Mouse (Mus musculus) kidney, adult 18-20 months (tissue): Measurements from ENCODE around the gene Gm20661.

Experiments used
- DNase-seq: peaks from one replicate; pipeline ENCODE4 v3.0.0; 2021

Gene Gm20661

DNA sequence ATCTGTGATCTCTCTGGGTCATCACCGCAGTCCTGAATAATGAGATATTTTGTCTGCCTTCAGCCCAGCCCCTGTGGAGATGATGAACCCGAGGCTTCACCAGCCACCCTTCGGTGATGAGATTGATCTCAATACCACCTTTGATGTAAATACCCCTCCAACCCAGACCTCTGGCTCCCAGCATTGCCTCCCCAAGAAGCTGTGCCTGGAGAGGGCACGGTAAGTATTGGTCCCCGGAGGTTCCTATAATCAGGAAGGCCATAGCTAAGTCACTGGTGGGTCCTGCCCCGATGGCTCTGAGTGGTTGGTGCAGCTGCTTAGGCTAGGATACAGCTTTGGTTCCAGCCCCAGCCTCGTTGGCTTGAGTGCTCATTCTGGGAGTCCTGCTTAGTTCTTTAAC lies 14.3 kb upstream of the Gm20661 start:
- DNase-seq, result no peak

- DNase-seq, result no peak
Measured at GRCm38 (mm10) chr9:107970311-107970710, 12.5 kb upstream of the Gm20661 start.

- DNase-seq, result peak; percentile 16
Measured at GRCm38 (mm10) chr9:107971690-107972541, 10.9 kb upstream of the Gm20661 start.

DNA sequence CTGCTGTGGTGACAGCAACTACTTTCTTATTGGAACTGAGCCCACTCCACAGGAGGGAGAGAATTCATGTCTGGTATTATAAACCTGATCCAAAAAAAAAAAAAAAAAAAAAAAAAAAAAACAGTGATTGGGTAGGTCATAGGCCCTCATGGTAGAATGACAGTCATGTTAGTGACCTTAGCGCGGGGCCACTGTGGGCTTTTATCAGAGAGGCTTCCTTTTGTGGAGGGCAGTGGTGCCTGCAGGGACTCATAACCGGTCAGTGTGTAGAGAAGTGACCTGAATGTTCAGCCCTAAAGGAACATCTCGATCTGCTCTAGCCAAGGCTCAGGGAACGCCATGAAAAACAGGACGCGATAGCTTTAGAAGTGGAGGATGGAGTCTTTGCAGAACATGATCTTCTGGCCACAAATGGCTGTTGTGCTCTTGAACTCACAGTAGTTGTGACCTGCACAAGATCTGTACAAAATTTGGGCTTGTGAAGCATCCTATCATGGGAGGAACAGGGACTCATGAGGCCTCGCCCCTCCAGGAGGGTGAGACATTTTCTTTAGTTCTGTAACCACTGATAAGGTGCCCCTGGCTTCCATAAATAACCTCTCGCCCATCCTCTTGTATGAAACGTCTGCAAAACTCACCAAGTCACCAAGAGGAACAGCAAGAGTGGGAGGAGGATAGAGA lies 8.2 kb upstream of the Gm20661 start:
- no peak for DNase-seq

DNA sequence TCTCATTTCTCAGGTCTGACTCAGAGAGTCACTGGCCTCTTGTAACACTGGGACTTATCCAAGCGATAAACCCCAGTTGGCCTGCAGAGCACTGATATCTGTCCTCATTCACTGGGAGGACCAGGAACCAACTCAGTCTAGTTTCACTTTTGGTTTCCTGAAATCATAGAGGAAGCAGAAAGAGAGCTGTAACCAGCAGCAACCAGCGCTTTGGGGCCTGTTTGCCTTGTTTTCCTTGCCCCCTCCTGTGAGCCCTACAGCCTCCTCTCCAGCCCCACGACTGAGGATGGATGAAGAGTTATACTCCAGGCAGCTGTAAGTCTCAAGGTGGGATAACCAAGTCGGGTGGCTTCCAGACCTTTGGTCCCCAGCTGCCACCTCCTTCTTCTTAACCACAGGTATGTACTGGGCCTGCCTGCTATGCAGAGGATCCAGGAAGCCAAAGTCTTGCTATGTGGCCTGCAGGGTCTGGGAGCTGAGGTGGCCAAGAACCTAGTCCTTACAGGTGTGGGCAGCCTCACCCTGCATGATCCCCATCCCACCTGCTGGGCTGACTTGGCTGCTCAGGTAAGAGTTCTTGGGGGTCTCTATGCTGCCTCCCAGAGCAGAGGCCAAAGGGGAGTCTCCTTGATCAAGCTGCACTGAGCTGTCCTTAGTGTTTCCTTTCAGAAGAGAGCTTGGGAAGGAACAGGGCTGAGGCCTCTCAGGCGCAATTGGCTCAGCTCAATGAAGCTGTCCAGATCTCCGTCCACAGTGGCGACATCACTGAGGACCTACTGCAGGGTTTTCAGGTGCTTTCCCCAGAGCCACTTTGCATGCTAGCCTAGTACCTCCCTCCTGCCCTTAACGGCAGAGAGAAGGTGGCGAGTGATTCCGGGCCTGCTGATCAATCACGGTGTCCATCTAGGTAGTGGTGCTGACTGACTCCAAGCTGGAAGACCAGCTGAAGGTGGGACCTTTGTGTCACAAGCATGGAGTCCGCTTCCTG lies 7.2 kb upstream of the Gm20661 start, which contains the start of gene Uba7:
Gene Uba7, plus strand, starts transcription at position 107 of the 988 bp plus-strand sequence.
- DNase-seq, result peak; percentile 28

DNA sequence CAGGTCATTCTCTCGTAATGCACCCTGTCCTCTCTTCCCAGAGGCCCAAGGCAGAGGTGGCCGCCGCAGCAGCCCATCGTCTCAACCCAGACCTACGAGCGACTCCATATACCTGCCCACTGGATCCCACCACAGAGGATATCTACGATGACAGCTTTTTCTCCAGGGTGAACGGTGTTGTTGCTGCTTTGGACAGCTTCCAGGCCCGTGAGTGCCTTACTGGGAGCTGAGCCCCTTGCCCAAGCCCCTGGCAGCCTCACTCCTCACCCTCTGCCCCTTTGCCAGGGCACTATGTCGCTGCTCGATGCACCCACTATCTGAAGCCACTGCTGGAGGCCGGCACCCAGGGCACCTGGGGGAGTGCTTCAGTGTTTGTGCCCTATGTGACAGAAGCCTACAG lies 4.0 kb upstream of the Gm20661 start:
- DNase-seq, result no peak

- no peak for DNase-seq
Measured at GRCm38 (mm10) chr9:107981684-107982605, 913 bp upstream of the Gm20661 start.

DNA sequence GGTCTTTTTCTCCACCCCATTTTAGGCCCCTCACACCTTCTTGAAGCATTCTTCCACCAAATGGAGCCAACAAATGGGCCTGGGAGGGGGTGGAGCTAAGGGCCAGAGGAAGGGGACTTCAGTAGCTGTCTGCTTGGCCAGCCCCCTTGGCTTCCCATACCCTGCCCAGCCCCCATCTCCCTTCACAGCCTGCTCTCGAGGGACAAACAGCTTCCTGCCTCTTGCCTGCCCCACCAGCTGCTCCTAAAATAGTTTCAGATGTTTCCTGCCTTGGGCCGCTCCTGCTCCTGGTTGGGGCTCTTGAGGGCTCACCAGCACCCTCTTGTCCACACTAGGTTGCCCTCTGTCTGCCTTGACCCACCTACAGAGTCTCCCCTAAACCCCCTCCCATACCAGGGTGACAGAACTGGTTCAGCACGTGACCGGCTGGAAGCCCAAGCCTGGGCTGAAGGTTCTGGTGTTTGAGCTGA lies 598 bp downstream of the Gm20661 start:
- peak; percentile 75 for DNase-seq

DNA sequence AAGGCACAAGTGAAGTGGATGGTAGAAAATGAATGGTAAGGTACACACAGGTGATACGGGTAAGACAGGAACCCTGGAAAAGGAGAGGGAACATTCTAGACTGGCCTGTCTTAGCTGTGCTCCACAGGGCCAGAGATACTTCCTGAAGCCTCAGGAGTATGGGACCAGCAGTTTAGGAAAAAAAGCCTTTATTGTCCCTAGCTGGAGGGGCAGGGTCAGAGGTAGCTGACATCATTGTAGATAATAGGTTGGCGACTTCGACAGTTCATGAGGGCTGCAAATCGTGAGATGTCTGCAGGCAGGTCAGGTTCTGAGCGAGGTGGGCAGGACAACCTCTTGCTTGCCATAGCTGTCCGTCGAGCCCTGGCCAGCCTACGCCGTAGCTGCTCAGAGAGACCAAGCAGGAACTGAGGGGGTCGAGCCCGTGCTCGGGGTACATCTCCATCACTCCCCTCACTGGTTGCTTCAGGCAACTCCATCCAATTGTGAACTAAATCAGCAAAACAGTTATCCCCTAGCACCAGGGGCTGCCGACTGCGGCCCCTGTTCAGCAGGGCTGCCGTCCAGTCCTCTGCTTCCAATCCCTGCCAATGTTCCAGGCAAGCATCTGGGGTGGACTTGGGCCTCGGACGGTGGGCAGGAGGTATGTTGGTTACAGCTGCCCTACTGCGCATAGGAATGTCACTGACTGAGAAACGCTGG lies 1.3 kb downstream of the Gm20661 start:
- DNase-seq, result peak; percentile 13

GRCm38 (mm10) chr9:107984754-107985055 lies 1.8 kb downstream of the Gm20661 start:
- no peak for DNase-seq

GRCm38 (mm10) chr9:107985131-107986119 lies 2.6 kb downstream of the Gm20661 start, which contains the start of gene Inka1:
Gene Inka1 (minus strand): TSS chr9:107985879.
- DNase-seq, result peak; percentile 91

DNA sequence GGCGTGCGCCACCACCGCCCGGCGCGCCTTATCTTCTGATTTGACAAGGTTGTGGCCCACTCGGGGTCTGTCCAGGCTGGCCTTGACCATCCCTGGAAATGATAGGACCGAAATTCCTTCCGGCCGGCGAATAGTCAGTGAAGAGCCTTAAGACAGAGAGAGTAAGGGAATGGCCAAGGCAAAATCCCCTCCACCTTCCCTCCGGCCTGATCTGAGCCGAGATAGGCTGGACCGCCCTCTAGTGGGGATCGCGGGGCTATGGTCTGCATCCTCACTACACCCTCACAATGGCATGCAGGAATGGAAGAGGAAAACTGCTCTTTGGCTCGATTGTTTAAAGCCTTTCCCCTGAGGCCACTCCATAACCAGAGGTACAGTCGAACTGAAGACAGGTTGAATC lies 3.5 kb downstream of the Gm20661 start:
- DNase-seq, result peak; percentile 82

DNA sequence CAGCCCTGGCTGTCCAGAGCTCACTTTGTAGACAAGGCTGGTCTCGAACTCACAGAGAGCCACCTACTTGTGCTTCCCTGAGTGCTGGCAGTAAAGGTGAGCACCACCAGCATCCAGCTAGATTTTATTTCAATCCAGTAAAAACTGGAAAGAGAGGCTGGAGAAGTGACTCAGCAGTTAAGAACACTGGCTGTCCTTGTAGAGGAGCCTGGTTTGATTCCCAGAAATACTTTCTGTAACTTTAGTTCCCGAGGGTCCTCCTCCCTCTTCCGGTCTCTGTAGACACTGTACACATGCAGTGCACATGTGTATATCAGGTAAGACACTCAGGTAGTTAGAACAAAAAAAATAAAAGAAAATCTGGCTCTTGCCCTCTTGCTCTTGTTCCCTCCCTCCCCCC lies 5.1 kb downstream of the Gm20661 start:
- DNase-seq, result no peak

DNA sequence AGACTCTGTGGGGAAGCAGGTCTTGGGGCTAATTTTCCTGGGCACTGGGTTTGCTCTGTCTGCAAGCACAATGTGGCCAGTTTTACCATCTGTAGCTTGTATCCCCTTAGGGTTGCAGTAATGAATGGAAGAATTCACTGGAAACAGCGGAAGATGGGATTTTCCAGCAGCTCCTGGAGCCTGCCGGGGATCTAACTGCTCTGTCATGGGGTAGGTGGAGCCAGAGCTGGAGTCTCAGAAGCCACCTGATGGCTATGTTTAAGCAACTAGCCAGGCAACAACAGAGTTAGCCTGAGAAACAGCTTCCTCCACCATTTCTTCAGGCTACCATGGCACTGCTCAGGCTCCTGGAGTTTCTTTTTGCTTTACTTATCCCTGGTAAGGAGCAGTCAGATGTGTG lies 9.3 kb downstream of the Gm20661 start, which contains the start of gene Cdhr4:
Gene Cdhr4, plus strand, starts transcription at position 301 of the 400 bp plus-strand sequence.
- DNase-seq, result no peak

DNA sequence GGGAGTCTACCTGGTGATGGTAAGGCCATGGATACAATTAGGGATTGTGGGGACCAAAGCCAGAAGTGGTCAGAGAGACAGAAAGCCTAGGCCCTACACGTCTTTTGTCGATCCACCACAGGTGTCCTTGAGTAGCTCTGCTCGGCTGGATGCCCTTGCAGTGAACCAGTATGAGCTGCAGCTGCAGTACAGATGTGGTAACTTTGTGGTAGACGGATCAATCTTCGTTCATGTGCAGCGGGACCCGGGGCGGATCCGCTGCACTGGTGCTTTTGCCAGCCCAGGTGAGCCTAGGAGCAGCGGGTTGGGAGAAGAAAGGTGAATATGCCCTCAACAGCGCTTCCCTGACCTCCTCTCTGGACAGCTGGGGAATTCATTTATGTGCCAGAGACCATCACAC lies 10.2 kb downstream of the Gm20661 start:
- DNase-seq, result no peak

- DNase-seq, result no peak
Measured at GRCm38 (mm10) chr9:107994464-107994863, 11.6 kb downstream of the Gm20661 start.

GRCm38 (mm10) chr9:107995513-107995912 lies 12.7 kb downstream of the Gm20661 start:
- DNase-seq, result no peak

DNA sequence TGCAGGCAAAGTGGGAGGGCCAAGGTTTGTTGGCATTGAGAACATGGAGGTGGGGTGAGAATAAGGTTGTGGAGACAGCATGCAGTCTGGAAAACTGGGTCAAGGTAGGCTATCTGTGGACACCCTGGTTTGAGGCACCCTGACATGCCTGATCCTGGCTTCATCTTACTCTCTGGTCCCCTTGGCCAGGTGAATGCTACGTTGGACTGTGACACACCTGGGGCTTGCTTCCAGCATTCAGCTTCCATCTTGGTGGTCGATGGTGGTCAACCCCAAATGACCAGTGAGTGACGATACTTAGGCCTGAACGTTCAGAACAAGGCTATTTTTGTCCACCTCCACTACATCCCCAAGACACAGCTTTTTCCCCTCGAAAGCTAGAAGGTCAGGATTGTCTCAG lies 13.2 kb downstream of the Gm20661 start, which contains the start of gene Gm20662:
Gene Gm20662, plus strand, starts transcription at position 301 of the 400 bp plus-strand sequence.
- DNase-seq, result no peak

GRCm38 (mm10) chr9:108001922-108002770 lies 19.3 kb downstream of the Gm20661 start, which contains the start of gene Ip6k1:
Gene Ip6k1 (plus strand): TSS chr9:108002501.
- DNase-seq, result peak; percentile 100
